Mouse (Mus musculus): ENCODE measurements around the gene Lrrn2. TPM values are rescaled to one million over a fixed set of nuclear protein-coding genes. Genes with fewer than 3 reads are reported as not detected.
"Not testable (repeated sequence)": the region's sequence is repeated elsewhere in the genome, so short reads cannot be mapped to it uniquely, and the experiment has no call there.

Gene Lrrn2
- polyA plus RNA-seq, 1 experiment = not detected

- no peak for TF ChIP-seq CTCF (IDR thresholded peaks at IDR 0.05; ENCODE audit: low read depth, low read length)
- no peak for TF ChIP-seq POLR2A (IDR thresholded peaks at IDR 0.05; ENCODE audit: borderline replicate concordance, low read depth, low read length)
- no peak overlapping the region for H3K4me3 ChIP-seq (ENCODE audit: insufficient read depth, low read length)
- no peak overlapping the region for H3K27ac ChIP-seq (ENCODE audit: insufficient read depth, low read depth, low read length)
- no peaks in the 10 kb centered on the region for H3K4me1 ChIP-seq (ENCODE audit: control insufficient read depth, insufficient read depth, low read length)
These were observed 67.7 kb downstream of the Lrrn2 start for GRCm38 (mm10) chr1:132947811-132948210.

GRCm38 (mm10) chr1:132956809-132957208, 76.7 kb downstream of the Lrrn2 start:
- Histone ChIP-seq H3K27ac (ENCODE audit: insufficient read depth, low read depth, low read length) (no peak overlapping the region), H3K4me1 (ENCODE audit: control insufficient read depth, insufficient read depth, low read length) (no peaks in the 10 kb centered on the region), H3K4me3 (ENCODE audit: insufficient read depth, low read length) (no peak overlapping the region)
- no peak for TF ChIP-seq POLR2A (IDR thresholded peaks at IDR 0.05; ENCODE audit: borderline replicate concordance, low read depth, low read length)
- no peak for TF ChIP-seq CTCF (IDR thresholded peaks at IDR 0.05; ENCODE audit: low read depth, low read length)

GRCm38 (mm10) chr1:132961751-132962150, 81.7 kb downstream of the Lrrn2 start:
- Histone ChIP-seq H3K27ac (ENCODE audit: insufficient read depth, low read depth, low read length) (no peak overlapping the region), H3K4me1 (ENCODE audit: control insufficient read depth, insufficient read depth, low read length) (no peaks in the 10 kb centered on the region), H3K4me3 (ENCODE audit: insufficient read depth, low read length) (no peak overlapping the region)
- TF ChIP-seq CTCF (IDR thresholded peaks at IDR 0.05; ENCODE audit: low read depth, low read length) (no peak), POLR2A (IDR thresholded peaks at IDR 0.05; ENCODE audit: borderline replicate concordance, low read depth, low read length) (no peak)

GRCm38 (mm10) chr1:132964106-132964505, 84.0 kb downstream of the Lrrn2 start:
- no peak overlapping the region for H3K4me3 ChIP-seq (ENCODE audit: insufficient read depth, low read length)
- H3K27ac ChIP-seq (ENCODE audit: insufficient read depth, low read depth, low read length) = no peak overlapping the region
- no peaks in the 10 kb centered on the region for H3K4me1 ChIP-seq (ENCODE audit: control insufficient read depth, insufficient read depth, low read length)
- TF ChIP-seq POLR2A (IDR thresholded peaks at IDR 0.05; ENCODE audit: borderline replicate concordance, low read depth, low read length) = no peak
- TF ChIP-seq CTCF (IDR thresholded peaks at IDR 0.05; ENCODE audit: low read depth, low read length) = no peak

- no peak for TF ChIP-seq POLR2A (IDR thresholded peaks at IDR 0.05; ENCODE audit: borderline replicate concordance, low read depth, low read length)
- no peak for TF ChIP-seq CTCF (IDR thresholded peaks at IDR 0.05; ENCODE audit: low read depth, low read length)
- no peaks in the 10 kb centered on the region for H3K4me1 ChIP-seq (ENCODE audit: control insufficient read depth, insufficient read depth, low read length)
- H3K27ac ChIP-seq (ENCODE audit: insufficient read depth, low read depth, low read length) = no peak overlapping the region
- H3K4me3 ChIP-seq (ENCODE audit: insufficient read depth, low read length) = no peak overlapping the region
These were observed 84.6 kb downstream of the Lrrn2 start for GRCm38 (mm10) chr1:132964691-132965090.

- H3K4me3 ChIP-seq (ENCODE audit: insufficient read depth, low read length) = no peak overlapping the region
- TF ChIP-seq CTCF (IDR thresholded peaks at IDR 0.05; ENCODE audit: low read depth, low read length) (peak; percentile 53), POLR2A (IDR thresholded peaks at IDR 0.05; ENCODE audit: borderline replicate concordance, low read depth, low read length) (no peak)
- H3K4me1 ChIP-seq (ENCODE audit: control insufficient read depth, insufficient read depth, low read length) = no peaks in the 10 kb centered on the region
- H3K27ac ChIP-seq (ENCODE audit: insufficient read depth, low read depth, low read length) = no peak overlapping the region
These were observed 88.6 kb downstream of the Lrrn2 start for GRCm38 (mm10) chr1:132968659-132969058.

GRCm38 (mm10) chr1:132977402-132977801, 97.3 kb downstream of the Lrrn2 start:
- H3K27ac ChIP-seq (ENCODE audit: insufficient read depth, low read depth, low read length) = no peak overlapping the region
- no peak for TF ChIP-seq CTCF (IDR thresholded peaks at IDR 0.05; ENCODE audit: low read depth, low read length)
- TF ChIP-seq POLR2A (IDR thresholded peaks at IDR 0.05; ENCODE audit: borderline replicate concordance, low read depth, low read length) = no peak
- no peaks in the 10 kb centered on the region for H3K4me1 ChIP-seq (ENCODE audit: control insufficient read depth, insufficient read depth, low read length)
- no peak overlapping the region for H3K4me3 ChIP-seq (ENCODE audit: insufficient read depth, low read length)

- Histone ChIP-seq H3K4me1 (ENCODE audit: control insufficient read depth, insufficient read depth, low read length) (no peaks in the 10 kb centered on the region), H3K27ac (ENCODE audit: insufficient read depth, low read depth, low read length) (no peak overlapping the region), H3K4me3 (ENCODE audit: insufficient read depth, low read length) (no peak overlapping the region)
- TF ChIP-seq CTCF (IDR thresholded peaks at IDR 0.05; ENCODE audit: low read depth, low read length) (no peak), POLR2A (IDR thresholded peaks at IDR 0.05; ENCODE audit: borderline replicate concordance, low read depth, low read length) (no peak)
These were observed 101.2 kb downstream of the Lrrn2 start for GRCm38 (mm10) chr1:132981232-132981631.

- TF ChIP-seq POLR2A (IDR thresholded peaks at IDR 0.05; ENCODE audit: borderline replicate concordance, low read depth, low read length) = no peak
- peak; percentile 52; the same call in 1 of the 2 replicates for TF ChIP-seq CTCF (IDR thresholded peaks at IDR 0.05; ENCODE audit: low read depth, low read length)
- H3K4me1 ChIP-seq (ENCODE audit: control insufficient read depth, insufficient read depth, low read length) = no peaks in the 10 kb centered on the region
- no peak overlapping the region for H3K4me3 ChIP-seq (ENCODE audit: insufficient read depth, low read length)
- H3K27ac ChIP-seq (ENCODE audit: insufficient read depth, low read depth, low read length) = no peak overlapping the region
These were observed 102.7 kb downstream of the Lrrn2 start for GRCm38 (mm10) chr1:132982728-132983127.

GRCm38 (mm10) chr1:132988556-132989459, 108.7 kb downstream of the Lrrn2 start:
- H3K4me1 ChIP-seq (ENCODE audit: control insufficient read depth, insufficient read depth, low read length); H3K27ac ChIP-seq (ENCODE audit: insufficient read depth, low read depth, low read length); H3K4me3 ChIP-seq (ENCODE audit: insufficient read depth, low read length): not testable (repeated sequence)

Other genes with a start within 250 kb of the Lrrn2 start
- not detected in 2 replicates for gene Nfasc, start 138.5 kb upstream of the Lrrn2 start, polyA plus RNA-seq (2012; ENCODE audit: insufficient read depth, insufficient read length, missing spikeins)
- gene Mdm4, start 150.3 kb downstream of the Lrrn2 start, polyA plus RNA-seq (2012; ENCODE audit: insufficient read depth, insufficient read length, missing spikeins) = 81.8 and 101 TPM in 2 replicates
- 0.07 TPM in 1 of 2 replicates, not detected in the other for gene Pik3c2b, start 165.4 kb downstream of the Lrrn2 start, polyA plus RNA-seq (2012; ENCODE audit: insufficient read depth, insufficient read length, missing spikeins)